8 mouse cellular contexts compared by ENCODE assay signal in the genomic region with DNA sequence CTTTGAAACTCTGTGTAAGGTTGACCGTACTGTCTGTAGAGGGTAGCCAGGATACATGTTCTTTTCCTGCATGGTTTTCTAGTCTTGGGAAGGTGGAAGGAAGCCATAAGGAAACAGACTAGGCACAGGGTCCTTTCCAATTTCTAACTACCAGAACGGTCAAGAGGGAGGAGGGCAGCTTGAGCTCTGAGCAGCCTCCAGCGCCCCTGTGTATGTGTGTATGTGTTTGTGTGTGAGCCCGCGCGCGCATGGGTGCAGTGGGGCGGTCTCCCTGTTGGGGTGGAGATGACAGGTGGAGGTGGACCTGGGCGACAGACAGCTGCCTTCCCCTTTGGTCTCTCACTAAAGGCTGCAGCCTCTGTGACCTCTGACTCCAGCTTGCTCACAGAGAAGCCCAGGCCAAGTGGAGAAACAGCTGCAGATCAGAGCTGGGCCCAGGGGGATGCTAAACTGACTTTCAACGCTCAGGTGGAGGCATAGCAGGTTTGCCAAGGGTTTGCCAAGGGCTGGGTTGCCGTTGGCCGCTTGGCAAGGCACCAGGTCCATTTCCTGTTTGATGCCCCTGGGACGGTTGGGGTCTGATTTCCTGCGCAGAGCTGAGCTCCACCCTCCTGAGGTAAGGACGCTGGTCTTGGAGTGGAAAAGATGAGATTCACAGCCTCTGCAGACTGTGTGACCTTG. TPM values are rescaled to one million over a fixed set of nuclear protein-coding genes. Genes with fewer than 3 reads are reported as not detected.
DNase-seq lines count a peak whose midpoint lies in the region; ATAC-seq and TF ChIP-seq lines count a peak whose summit lies in the region.

No protein-coding gene starts in this region.

- no peak for TF ChIP-seq CTCF in stomach, postnatal 0 days (IDR thresholded peaks at IDR 0.05; ENCODE audit: low read depth)

- peaks cover 5% of the 10 kb centered on the region for H3K4me1 ChIP-seq in embryonic facial prominence, embryonic 11.5 days (ENCODE audit: control insufficient read depth, insufficient read depth, low read length)
- peaks cover 38% of the 10 kb centered on the region for H3K4me1 ChIP-seq in heart, embryonic 16.5 days (ENCODE audit: control insufficient read depth, insufficient read depth, low read length)
- H3K4me1 ChIP-seq in midbrain, embryonic 10.5 days: peaks cover 66% of the 10 kb centered on the region
- peaks cover 13% of the 10 kb centered on the region for H3K4me1 ChIP-seq in stomach, postnatal 0 days (replicated peaks; ENCODE audit: control insufficient read depth, insufficient read depth)

- H3K9me3 ChIP-seq in embryonic facial prominence, embryonic 11.5 days (replicated peaks; ENCODE audit: control insufficient read depth, low read length): no peaks in the 10 kb centered on the region
- no peaks in the 10 kb centered on the region for H3K9me3 ChIP-seq in heart, embryonic 16.5 days (replicated peaks; ENCODE audit: control insufficient read depth, low read length)
- no peaks in the 10 kb centered on the region for H3K9me3 ChIP-seq in midbrain, embryonic 10.5 days (replicated peaks)
- no peaks in the 10 kb centered on the region for H3K9me3 ChIP-seq in stomach, postnatal 0 days (ENCODE audit: control insufficient read depth, low read length)

- H3K9ac ChIP-seq in embryonic facial prominence, embryonic 11.5 days (replicated peaks; ENCODE audit: low read length): peak overlapping the region; percentile 89
- peak overlapping the region; percentile 92 for H3K9ac ChIP-seq in heart, embryonic 16.5 days (ENCODE audit: low read length)
- peak overlapping the region; percentile 94 for H3K9ac ChIP-seq in stomach, postnatal 0 days (ENCODE audit: low read length)

- peak overlapping the region; percentile 90 for H3K4me3 ChIP-seq in embryonic facial prominence, embryonic 11.5 days (ENCODE audit: low read depth, low read length)
- H3K4me3 ChIP-seq in heart, embryonic 16.5 days (ENCODE audit: low read length): peak overlapping the region; percentile 77
- peak overlapping the region; percentile 96 for H3K4me3 ChIP-seq in midbrain, embryonic 10.5 days
- H3K4me3 ChIP-seq in stomach, postnatal 0 days (ENCODE audit: low read depth, low read length): peak overlapping the region; percentile 87

- H3K36me3 ChIP-seq in embryonic facial prominence, embryonic 11.5 days (replicated peaks; ENCODE audit: control insufficient read depth, insufficient read depth, low read depth, low read length): no peaks in the 10 kb centered on the region
- H3K36me3 ChIP-seq in heart, embryonic 16.5 days (ENCODE audit: control insufficient read depth, insufficient read depth): no peaks in the 10 kb centered on the region
- H3K36me3 ChIP-seq in midbrain, embryonic 10.5 days: no peaks in the 10 kb centered on the region; the same call in 1 of the 2 replicates
- H3K36me3 ChIP-seq in stomach, postnatal 0 days (ENCODE audit: control insufficient read depth, insufficient read depth, low read length): peaks cover 2% of the 10 kb centered on the region; the same call in 1 of the 2 replicates

- no peak for ATAC-seq in embryonic facial prominence, embryonic 11.5 days (replicated peaks; ENCODE audit: insufficient number of reproducible peaks, low FRiP score, low TSS enrichment, low read depth)
- no peak for ATAC-seq in heart, embryonic 16.5 days (replicated peaks; ENCODE audit: extremely low read depth, insufficient read depth, low FRiP score)
- ATAC-seq in stomach, postnatal 0 days (ENCODE audit: low FRiP score, low TSS enrichment): no peak

- peak overlapping the region; percentile 97 for H3K4me2 ChIP-seq in embryonic facial prominence, embryonic 11.5 days (ENCODE audit: low read depth, low read length)
- peak overlapping the region; percentile 94 for H3K4me2 ChIP-seq in heart, embryonic 16.5 days (ENCODE audit: low read depth, low read length)
- H3K4me2 ChIP-seq in stomach, postnatal 0 days (replicated peaks; ENCODE audit: low read depth): peak overlapping the region; percentile 82

- no peak for TF ChIP-seq EP300 in stomach, postnatal 0 days (optimal IDR thresholded peaks at IDR 0.05)

- 42% methylated on average over 15 of the region's 15 CpGs for WGBS in embryonic facial prominence, embryonic 11.5 days
- 19% methylated on average over 15 of the region's 15 CpGs for WGBS in heart, embryonic 16.5 days
- WGBS in midbrain, embryonic 10.5 days: 35% methylated on average over 15 of the region's 15 CpGs
- WGBS in stomach, postnatal 0 days: 25% methylated on average over 15 of the region's 15 CpGs

- peak; percentile 60 to 62 for DNase-seq in cerebellum, postnatal 10 days
- DNase-seq in cerebellum, postnatal 4 days (ENCODE audit: low spot score in 2 of 2): no peak
- no peak for DNase-seq in embryonic facial prominence, embryonic 11.5 days (ENCODE audit: low spot score)
- peak; percentile 57 to 68 for DNase-seq in kidney, postnatal 4 days
- DNase-seq in midbrain, embryonic 10.5 days (ENCODE audit: low spot score): no peak
- DNase-seq in stomach, postnatal 0 days (ENCODE audit: low spot score): peak; percentile 46
- DNase-seq in right cerebral cortex, postnatal 36 days (ENCODE audit: low spot score in 2 of 2): no peak

- no peak overlapping the region for H3K27ac ChIP-seq in embryonic facial prominence, embryonic 11.5 days (replicated peaks; ENCODE audit: low read depth, low read length)
- H3K27ac ChIP-seq in heart, embryonic 16.5 days (ENCODE audit: low read length): peak overlapping the region; percentile 87
- peak overlapping the region; percentile 97 for H3K27ac ChIP-seq in midbrain, embryonic 10.5 days (replicated peaks)
- peak overlapping the region; percentile 84 for H3K27ac ChIP-seq in stomach, postnatal 0 days (replicated peaks)

- peaks cover 3% of the 10 kb centered on the region; the same call in 1 of the 2 replicates for H3K27me3 ChIP-seq in embryonic facial prominence, embryonic 11.5 days (ENCODE audit: control insufficient read depth, insufficient read depth, low read length)
- peaks cover 2% of the 10 kb centered on the region for H3K27me3 ChIP-seq in heart, embryonic 16.5 days (ENCODE audit: control insufficient read depth, insufficient read depth, low read length)
- H3K27me3 ChIP-seq in midbrain, embryonic 10.5 days (ENCODE audit: low read depth, poor library complexity, severe bottlenecking): peaks cover 33% of the 10 kb centered on the region
- no peaks in the 10 kb centered on the region for H3K27me3 ChIP-seq in stomach, postnatal 0 days (ENCODE audit: control insufficient read depth, insufficient read depth, low read length)

RNA-seq across cellular contexts. Expression of gene Trak1, which starts 1.2 kb away (rescaled TPM):
- 8.8 and 10.1 TPM in 2 replicates for polyA plus RNA-seq in embryonic facial prominence, embryonic 11.5 days (2014; fragmentation: Nextera tagmentation; extraction: Ambion mirVana)
- 42.4 and 48.9 TPM in 2 replicates for polyA plus RNA-seq in heart, embryonic 16.5 days (2015; fragmentation: Nextera tagmentation; extraction: Ambion mirVana)
- polyA plus RNA-seq in midbrain, embryonic 10.5 days (2016; fragmentation: Nextera tagmentation; extraction: Ambion mirVana): 26.5 and 29.7 TPM in 2 replicates
- polyA plus RNA-seq in stomach, postnatal 0 days (2015; fragmentation: Nextera tagmentation; extraction: Ambion mirVana): 24.0 and 27.7 TPM in 2 replicates

RNA-seq across cellular contexts. Expression of gene Ulk4, which starts 21.6 kb away (rescaled TPM):
- polyA plus RNA-seq in embryonic facial prominence, embryonic 11.5 days (2014; fragmentation: Nextera tagmentation; extraction: Ambion mirVana): 193 and 213 TPM in 2 replicates
- polyA plus RNA-seq in heart, embryonic 16.5 days (2015; fragmentation: Nextera tagmentation; extraction: Ambion mirVana): 86.4 and 105 TPM in 2 replicates
- polyA plus RNA-seq in midbrain, embryonic 10.5 days (2016; fragmentation: Nextera tagmentation; extraction: Ambion mirVana): 147 and 155 TPM in 2 replicates
- polyA plus RNA-seq in stomach, postnatal 0 days (2015; fragmentation: Nextera tagmentation; extraction: Ambion mirVana): 69.3 and 73.3 TPM in 2 replicates

Comparison
In these comparisons a context has a peak if more than half of its experiments do, and no peak if none do; other contexts are left out.
1. DNase-seq: peak in cerebellum, postnatal 10 days (2 of 2), kidney, postnatal 4 days (2 of 2) and stomach, postnatal 0 days (single experiment); none in cerebellum, postnatal 4 days (0 of 2), embryonic facial prominence, embryonic 11.5 days (single experiment), midbrain, embryonic 10.5 days (single experiment) and right cerebral cortex, postnatal 36 days (0 of 2).
2. Peak in every context shown above with its lines, with median percentiles within 50 percentile points of each other: H3K4me2 ChIP-seq, H3K4me3 ChIP-seq and H3K9ac ChIP-seq.